Mouse (Mus musculus): ENCODE measurements around the gene Aox1. TPM values are rescaled to one million over a fixed set of nuclear protein-coding genes. Genes with fewer than 3 reads are reported as not detected.

Aox1 gene
- polyA plus RNA-seq, 1 experiment from 2014 or later, result 0.36 TPM

- Histone ChIP-seq H3K9me3 (ENCODE audit: low read length) (no peaks in the 10 kb centered on the region), H3K4me1 (ENCODE audit: insufficient read depth, low read length) (peaks cover 10% of the 10 kb centered on the region), H3K36me3 (ENCODE audit: insufficient read depth, low read length) (no peaks in the 10 kb centered on the region), H3K27ac (ENCODE audit: low read length) (peak overlapping the region; percentile 20; the same call in 1 of the 2 replicates), H3K4me2 (replicated peaks; ENCODE audit: low read depth, low read length) (peak overlapping the region; percentile 22; the same call in 1 of the 2 replicates), H3K9ac (replicated peaks; ENCODE audit: low read length) (no peak overlapping the region), H3K27me3 (ENCODE audit: insufficient read depth, low read length) (no peaks in the 10 kb centered on the region), H3K4me3 (ENCODE audit: low read length) (peak overlapping the region; percentile 1; the same call in 1 of the 2 replicates)
- no peak for ATAC-seq (ENCODE audit: low FRiP score, low TSS enrichment)
These were observed 83.7 kb downstream of the Aox1 start for GRCm38 (mm10) chr1:58113441-58113840.

GRCm38 (mm10) chr1:58114021-58114560 is 84.4 kb downstream of the Aox1 start:
- Histone ChIP-seq H3K4me2 (replicated peaks; ENCODE audit: low read depth, low read length) (no peak overlapping the region; the same call in 1 of the 2 replicates), H3K27me3 (ENCODE audit: insufficient read depth, low read length) (no peaks in the 10 kb centered on the region), H3K4me3 (ENCODE audit: low read length) (peak overlapping the region; percentile 1; the same call in 1 of the 2 replicates), H3K9ac (replicated peaks; ENCODE audit: low read length) (no peak overlapping the region), H3K27ac (ENCODE audit: low read length) (peak overlapping the region; percentile 45), H3K36me3 (ENCODE audit: insufficient read depth, low read length) (no peaks in the 10 kb centered on the region), H3K4me1 (ENCODE audit: insufficient read depth, low read length) (peaks cover 10% of the 10 kb centered on the region), H3K9me3 (ENCODE audit: low read length) (no peaks in the 10 kb centered on the region)
- ATAC-seq (ENCODE audit: low FRiP score, low TSS enrichment), result peak; percentile 57; the same call in 1 of the 2 replicates
- WGBS, result 53% methylated on average over 6 of the region's 6 CpGs

GRCm38 (mm10) chr1:58114666-58115375 is 85.1 kb downstream of the Aox1 start:
- peak overlapping the region; percentile 70 for H3K27ac ChIP-seq (ENCODE audit: low read length)
- no peak overlapping the region for H3K4me3 ChIP-seq (ENCODE audit: low read length)
- H3K27me3 ChIP-seq (ENCODE audit: insufficient read depth, low read length), result no peaks in the 10 kb centered on the region
- whole genome bisulfite sequencing, result 38% methylated on average over 12 of the region's 12 CpGs
- H3K4me1 ChIP-seq (ENCODE audit: insufficient read depth, low read length), result peaks cover 10% of the 10 kb centered on the region
- no peaks in the 10 kb centered on the region for H3K36me3 ChIP-seq (ENCODE audit: insufficient read depth, low read length)
- H3K9ac ChIP-seq (replicated peaks; ENCODE audit: low read length), result no peak overlapping the region
- ATAC-seq (ENCODE audit: low FRiP score, low TSS enrichment), result no peak
- peak overlapping the region; percentile 3; the same call in 1 of the 2 replicates for H3K4me2 ChIP-seq (replicated peaks; ENCODE audit: low read depth, low read length)
- no peaks in the 10 kb centered on the region for H3K9me3 ChIP-seq (ENCODE audit: low read length)

GRCm38 (mm10) chr1:58118231-58118630 is 88.5 kb downstream of the Aox1 start:
- Histone ChIP-seq H3K4me1 (ENCODE audit: insufficient read depth, low read length) (peaks cover 10% of the 10 kb centered on the region), H3K4me3 (ENCODE audit: low read length) (no peak overlapping the region), H3K9me3 (ENCODE audit: low read length) (no peaks in the 10 kb centered on the region), H3K27me3 (ENCODE audit: insufficient read depth, low read length) (no peaks in the 10 kb centered on the region), H3K9ac (replicated peaks; ENCODE audit: low read length) (no peak overlapping the region), H3K36me3 (ENCODE audit: insufficient read depth, low read length) (no peaks in the 10 kb centered on the region), H3K4me2 (replicated peaks; ENCODE audit: low read depth, low read length) (no peak overlapping the region), H3K27ac (ENCODE audit: low read length) (no peak overlapping the region)
- WGBS, result 90% methylated on average over 3 of the region's 3 CpGs
- ATAC-seq (ENCODE audit: low FRiP score, low TSS enrichment), result no peak

GRCm38 (mm10) chr1:58124901-58125300 is 95.2 kb downstream of the Aox1 start:
- no peaks in the 10 kb centered on the region for H3K27me3 ChIP-seq (ENCODE audit: insufficient read depth, low read length)
- H3K9me3 ChIP-seq (ENCODE audit: low read length), result no peaks in the 10 kb centered on the region
- H3K9ac ChIP-seq (replicated peaks; ENCODE audit: low read length), result no peak overlapping the region
- 85% methylated on average over 8 of the region's 8 CpGs for WGBS
- no peaks in the 10 kb centered on the region for H3K4me1 ChIP-seq (ENCODE audit: insufficient read depth, low read length)
- ATAC-seq (ENCODE audit: low FRiP score, low TSS enrichment), result no peak
- no peaks in the 10 kb centered on the region for H3K36me3 ChIP-seq (ENCODE audit: insufficient read depth, low read length)
- H3K27ac ChIP-seq (ENCODE audit: low read length), result no peak overlapping the region
- H3K4me3 ChIP-seq (ENCODE audit: low read length), result no peak overlapping the region
- no peak overlapping the region for H3K4me2 ChIP-seq (replicated peaks; ENCODE audit: low read depth, low read length)

- Histone ChIP-seq H3K9me3 (ENCODE audit: low read length) (peaks cover 3% of the 10 kb centered on the region), H3K4me2 (replicated peaks; ENCODE audit: low read depth, low read length) (no peak overlapping the region), H3K36me3 (ENCODE audit: insufficient read depth, low read length) (peaks cover 4% of the 10 kb centered on the region; the same call in 1 of the 2 replicates), H3K27ac (ENCODE audit: low read length) (no peak overlapping the region), H3K27me3 (ENCODE audit: insufficient read depth, low read length) (no peaks in the 10 kb centered on the region), H3K4me3 (ENCODE audit: low read length) (no peak overlapping the region), H3K4me1 (ENCODE audit: insufficient read depth, low read length) (no peaks in the 10 kb centered on the region), H3K9ac (replicated peaks; ENCODE audit: low read length) (no peak overlapping the region)
- ATAC-seq (ENCODE audit: low FRiP score, low TSS enrichment), result no peak
These were observed 108.2 kb downstream of the Aox1 start for GRCm38 (mm10) chr1:58137891-58138290.

- Histone ChIP-seq H3K9me3 (ENCODE audit: low read length) (peaks cover 3% of the 10 kb centered on the region), H3K36me3 (ENCODE audit: insufficient read depth, low read length) (peaks cover 4% of the 10 kb centered on the region; the same call in 1 of the 2 replicates), H3K4me1 (ENCODE audit: insufficient read depth, low read length) (no peaks in the 10 kb centered on the region), H3K27ac (ENCODE audit: low read length) (no peak overlapping the region), H3K27me3 (ENCODE audit: insufficient read depth, low read length) (no peaks in the 10 kb centered on the region), H3K4me2 (replicated peaks; ENCODE audit: low read depth, low read length) (no peak overlapping the region), H3K4me3 (ENCODE audit: low read length) (no peak overlapping the region), H3K9ac (replicated peaks; ENCODE audit: low read length) (no peak overlapping the region)
- no peak for ATAC-seq (ENCODE audit: low FRiP score, low TSS enrichment)
- WGBS, result 92% methylated on average over 9 of the region's 9 CpGs
These were observed 109.3 kb downstream of the Aox1 start for GRCm38 (mm10) chr1:58138986-58139385.

GRCm38 (mm10) chr1:58140607-58141006 is 110.9 kb downstream of the Aox1 start:
- 0 out of 2 replicates have a peak, but pooled peaks cover 3% of the 10 kb centered on the region for H3K4me1 ChIP-seq (ENCODE audit: insufficient read depth, low read length)
- H3K27me3 ChIP-seq (ENCODE audit: insufficient read depth, low read length), result no peaks in the 10 kb centered on the region
- H3K36me3 ChIP-seq (ENCODE audit: insufficient read depth, low read length), result peaks cover 4% of the 10 kb centered on the region; the same call in 1 of the 2 replicates
- ATAC-seq (ENCODE audit: low FRiP score, low TSS enrichment), result no peak
- H3K9ac ChIP-seq (replicated peaks; ENCODE audit: low read length), result no peak overlapping the region
- WGBS, result 90% methylated on average over 5 of the region's 5 CpGs
- no peak overlapping the region for H3K4me3 ChIP-seq (ENCODE audit: low read length)
- peaks cover 3% of the 10 kb centered on the region for H3K9me3 ChIP-seq (ENCODE audit: low read length)
- H3K27ac ChIP-seq (ENCODE audit: low read length), result no peak overlapping the region
- H3K4me2 ChIP-seq (replicated peaks; ENCODE audit: low read depth, low read length), result no peak overlapping the region

- Histone ChIP-seq H3K27me3 (ENCODE audit: insufficient read depth, low read length) (no peaks in the 10 kb centered on the region), H3K9ac (replicated peaks; ENCODE audit: low read length) (no peak overlapping the region; the same call in 1 of the 2 replicates), H3K4me3 (ENCODE audit: low read length) (no peak overlapping the region), H3K9me3 (ENCODE audit: low read length) (no peaks in the 10 kb centered on the region), H3K36me3 (ENCODE audit: insufficient read depth, low read length) (peaks cover under 1% of the 10 kb centered on the region; the same call in 1 of the 2 replicates), H3K27ac (ENCODE audit: low read length) (no peak overlapping the region), H3K4me2 (replicated peaks; ENCODE audit: low read depth, low read length) (peak overlapping the region; percentile 32; the same call in 1 of the 2 replicates), H3K4me1 (ENCODE audit: insufficient read depth, low read length) (0 out of 2 replicates have a peak, but pooled peaks cover 3% of the 10 kb centered on the region)
- WGBS, result 20% methylated on average over 10 of the region's 10 CpGs
- peak; percentile 54; the same call in 1 of the 2 replicates for ATAC-seq (ENCODE audit: low FRiP score, low TSS enrichment)
These were observed 114.8 kb downstream of the Aox1 start for GRCm38 (mm10) chr1:58144384-58145069.

Data from kidney, embryonic 16.5 days (tissue).